Mouse (Mus musculus): Measurements from ENCODE around the gene Epn3. TPM values are rescaled to one million over a fixed set of nuclear protein-coding genes. Genes with fewer than 3 reads are reported as not detected.

The Epn3 gene
- total RNA-seq, 2 experiments from 2014 or later = 26.7 to 29.7 TPM

GRCm38 (mm10) chr11:94441752-94442151, 58.0 kb downstream of the Epn3 start:
- DNase-seq (ENCODE audit: low spot score) = no peak

GRCm38 (mm10) chr11:94441122-94441521, 58.7 kb downstream of the Epn3 start:
- no peak for DNase-seq (ENCODE audit: low spot score)
- intact Hi-C loops (cut with DNase I) = no loop called here

More at GRCm38 (mm10) chr11:94441752-94442151, 58.0 kb downstream of the Epn3 start:
- intact Hi-C loops (cut with DNase I) = no loop called here

DNA sequence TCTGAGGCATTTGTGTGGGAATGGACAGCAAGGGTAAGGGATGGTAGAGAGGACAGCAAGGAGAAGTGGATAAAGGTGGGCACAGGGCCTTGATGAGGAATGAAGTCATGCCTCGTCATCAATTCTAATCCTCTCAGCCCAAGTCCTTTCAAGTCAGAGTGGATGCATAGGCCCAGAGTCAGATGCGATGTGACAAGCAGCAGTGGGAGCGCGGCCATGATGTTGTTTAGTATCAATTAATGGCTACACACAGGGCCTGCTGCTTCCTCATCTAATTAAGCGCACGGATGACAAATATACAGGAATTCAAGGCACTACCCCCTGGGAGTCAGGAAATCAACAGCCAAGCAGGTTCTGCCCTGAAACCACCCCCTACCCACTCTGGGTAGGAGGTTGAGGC, 59.4 kb downstream of the Epn3 start:
- intact Hi-C loops (cut with DNase I) = no loop called here
- DNase-seq (ENCODE audit: low spot score) = no peak

Other genes starting within 250 kb of the Epn3 start
- not detected for gene Gm21885, start 218.1 kb downstream of the Epn3 start, total RNA-seq (2021)
- 10 to 100 TPM; 31.4 to 37.7 TPM for gene Luc7l3, start 178.0 kb downstream of the Epn3 start, total RNA-seq (2021)
- gene Ankrd40, start 172.0 kb downstream of the Epn3 start, total RNA-seq (2021) = 100 to 1,000 TPM; 263 to 280 TPM
- gene Abcc3, start 107.0 kb downstream of the Epn3 start, total RNA-seq (2021) = 1 to 10 TPM; 2.0 to 2.7 TPM
- 10 to 100 TPM; 15.4 to 21.5 TPM for gene Cacna1g, start 25.8 kb downstream of the Epn3 start, total RNA-seq (2021)
- gene Spata20, start 13.8 kb downstream of the Epn3 start, total RNA-seq (2021) = under 1 TPM; 0.34 to 0.42 TPM
- 1 to 10 TPM in 1 of 2 experiments, under 1 TPM in 1; 0.68 to 1.1 TPM for gene Mycbpap, start 21.8 kb upstream of the Epn3 start, total RNA-seq (2021)
- 10 to 100 TPM; 11.3 to 11.5 TPM for gene Rsad1, start 49.3 kb upstream of the Epn3 start, total RNA-seq (2021)
- gene Chad, start 65.1 kb upstream of the Epn3 start, total RNA-seq (2021) = 1 to 10 TPM; 1.5 TPM
- gene Acsf2, start 101.9 kb upstream of the Epn3 start, total RNA-seq (2021) = 10 to 100 TPM; 16.2 to 18.3 TPM
- gene Lrrc59, start 129.8 kb upstream of the Epn3 start, total RNA-seq (2021) = 10 to 100 TPM; 32.1 to 33.4 TPM
- 10 to 100 TPM; 61.7 to 63.8 TPM for gene Mrpl27, start 153.8 kb upstream of the Epn3 start, total RNA-seq (2021)
- gene Eme1, start 154.0 kb upstream of the Epn3 start, total RNA-seq (2021) = under 1 TPM; 0.13 to 0.17 TPM
- 1 to 10 TPM; 9.6 to 9.7 TPM for gene Xylt2, start 177.5 kb upstream of the Epn3 start, total RNA-seq (2021)
- gene Gm11541, start 204.5 kb upstream of the Epn3 start, total RNA-seq (2021) = not detected
- gene Cdc34b, start 241.8 kb upstream of the Epn3 start, total RNA-seq (2021) = under 1 TPM; 0.59 to 0.86 TPM